Mouse (Mus musculus) central nervous system, embryonic 18 days (tissue): ENCODE results near the gene Prr29. TPM values are rescaled to one million over a fixed set of nuclear protein-coding genes. Genes with fewer than 3 reads are reported as not detected.

Source experiments
- polyA plus RNA-seq: library from polyadenylated mRNA; depleted of rRNA; stranded (reverse); fragments of >200 nt; gene quantifications from 2 replicates; pipeline ENCODE4 v1.2.3, GENCODE M21; 2012; rRNA removed

Gene Prr29
- polyA plus RNA-seq, result 0.23 TPM in 1 of 2 replicates, not detected in the other

DNA sequence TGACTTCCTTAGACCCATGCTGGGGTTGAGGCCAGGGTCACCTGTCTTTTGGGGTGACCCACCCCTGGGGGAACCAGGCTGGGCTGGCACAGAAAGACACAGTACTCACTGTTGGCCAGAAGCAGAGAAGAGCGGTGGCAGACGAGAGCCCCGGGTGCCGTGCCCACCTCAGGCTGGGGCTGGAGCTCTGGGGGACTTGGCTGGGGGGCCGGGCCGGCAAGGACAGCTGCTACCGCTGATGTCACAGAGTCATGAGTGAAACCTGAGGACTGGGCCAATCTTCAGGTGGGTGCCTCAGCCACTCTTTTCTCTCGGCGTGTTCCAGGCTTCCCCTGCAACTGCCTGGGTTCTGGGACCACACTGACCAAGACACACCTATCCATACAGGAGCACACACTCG is at the start of gene Prr29:
TSS of gene Prr29 (plus strand) at position 107 of the 400 bp plus-strand sequence.

DNA sequence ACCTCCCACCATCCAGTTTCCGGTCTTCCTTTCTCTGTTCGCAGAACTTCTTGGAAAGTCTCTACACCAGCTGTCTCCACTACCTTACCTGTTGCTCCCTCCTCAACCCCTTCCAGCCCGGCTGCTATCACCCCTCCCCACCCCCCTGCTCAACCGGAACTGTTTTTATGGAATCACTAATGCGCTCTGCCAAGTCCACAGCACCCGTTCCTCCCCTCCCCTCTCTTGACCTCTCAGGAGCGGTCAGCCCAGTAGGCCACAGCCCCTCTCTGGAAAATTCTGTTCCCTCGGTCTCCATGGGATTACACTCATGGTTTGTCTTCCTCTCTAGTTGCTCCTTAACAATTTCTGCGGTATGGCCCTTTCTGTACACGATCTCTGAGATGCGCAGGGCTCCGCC is 12.1 kb upstream of the Prr29 start, which contains the start of gene Scn4a:
TSS of gene Scn4a (minus strand) at position 101 of the 400 bp plus-strand sequence.

DNA sequence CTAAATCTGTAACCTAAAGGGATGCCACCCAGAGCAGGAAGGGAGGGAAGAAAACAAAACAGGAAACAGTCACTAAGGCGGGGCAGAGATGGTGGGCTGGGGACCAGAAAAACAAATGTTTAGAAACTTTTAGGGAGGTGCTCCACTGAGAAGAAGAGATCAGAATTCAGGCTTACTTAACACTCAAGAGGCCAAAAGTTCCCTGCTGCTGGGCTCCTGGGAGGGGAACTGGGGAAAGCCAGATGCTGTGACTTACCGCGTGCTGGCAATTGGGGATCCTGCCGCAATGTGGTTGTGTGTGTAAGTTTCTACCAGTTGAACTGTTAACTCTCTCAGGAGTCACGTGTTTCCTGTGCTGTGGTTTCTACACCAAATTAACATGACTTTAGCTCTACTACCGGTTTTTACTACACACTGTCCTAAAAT is 22.5 kb downstream of the Prr29 start, which contains the start of gene Icam2:
TSS of gene Icam2 (minus strand) at position 285 of the 426 bp plus-strand sequence.

Other genes starting within 250 kb of the Prr29 start
- gene Gm10840, start 204.6 kb upstream of the Prr29 start, polyA plus RNA-seq, result not detected in 2 replicates
- gene Limd2, start 204.6 kb upstream of the Prr29 start, polyA plus RNA-seq, result 89.2 and 92.8 TPM in 2 replicates
- gene Strada, start 163.3 kb upstream of the Prr29 start, polyA plus RNA-seq, result 46.5 and 48.0 TPM in 2 replicates
- 54.8 and 62.3 TPM in 2 replicates for gene Ccdc47, start 149.1 kb upstream of the Prr29 start, polyA plus RNA-seq
- gene Ddx42, start 148.5 kb upstream of the Prr29 start, polyA plus RNA-seq, result 49.7 and 52.5 TPM in 2 replicates
- gene Ftsj3, start 109.4 kb upstream of the Prr29 start, polyA plus RNA-seq, result 29.1 and 31.0 TPM in 2 replicates
- gene Psmc5, start 109.3 kb upstream of the Prr29 start, polyA plus RNA-seq, result 179 and 181 TPM in 2 replicates
- 27.0 and 30.3 TPM in 2 replicates for gene Smarcd2, start 92.5 kb upstream of the Prr29 start, polyA plus RNA-seq
- gene Tcam1, start 88.8 kb upstream of the Prr29 start, polyA plus RNA-seq, result 0.27 TPM in 2 replicates
- not detected in 2 replicates for gene Gh, start 63.6 kb upstream of the Prr29 start, polyA plus RNA-seq
- 0.54 and 0.83 TPM in 2 replicates for gene Cd79b, start 50.7 kb upstream of the Prr29 start, polyA plus RNA-seq
- 0.04 and 0.13 TPM in 2 replicates for gene Scn4a, start 12.2 kb upstream of the Prr29 start, polyA plus RNA-seq
- 12.2 and 12.7 TPM in 2 replicates for gene Icam2, start 22.6 kb downstream of the Prr29 start, polyA plus RNA-seq
- gene Ern1, start 122.4 kb downstream of the Prr29 start, polyA plus RNA-seq, result 8.1 and 8.4 TPM in 2 replicates
- gene Tex2, start 248.0 kb downstream of the Prr29 start, polyA plus RNA-seq, result 35.7 and 36.3 TPM in 2 replicates